Mouse (Mus musculus): ENCODE results near the gene Cdk8.

Gene Cdk8

GRCm38 (mm10) chr5:146232056-146232675 is 1.1 kb downstream of the Cdk8 start:
- in situ Hi-C loops (cut with MboI, MseI): loop anchor here (25.0 kb wide), 2 partner anchors 580 to 1180 kb away; partner anchors contain the start of gene Flt3

DNA sequence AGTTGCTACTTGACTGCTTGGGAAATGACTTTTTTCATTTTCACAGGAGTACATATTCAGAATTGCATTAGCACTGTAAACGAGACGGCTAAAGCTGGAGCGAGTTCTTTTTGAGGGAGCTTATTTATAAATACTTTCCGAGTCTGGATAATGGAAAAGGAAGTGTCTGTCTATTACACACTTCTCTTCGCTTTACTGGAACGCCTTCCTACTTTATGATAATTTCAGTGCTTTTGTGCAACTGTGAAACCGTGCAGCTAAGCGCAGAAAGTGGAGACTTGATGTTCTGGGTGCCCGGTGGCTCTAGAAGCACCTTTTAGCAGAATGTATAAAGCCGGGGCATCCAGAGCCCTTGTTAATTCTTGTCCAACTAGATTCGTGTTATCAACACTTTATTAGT is 1.8 kb downstream of the Cdk8 start:
- in situ Hi-C loops (cut with MboI, MseI): loop anchor here (25.0 kb wide), 2 partner anchors 579 to 1179 kb away; partner anchors contain the start of gene Flt3

DNA sequence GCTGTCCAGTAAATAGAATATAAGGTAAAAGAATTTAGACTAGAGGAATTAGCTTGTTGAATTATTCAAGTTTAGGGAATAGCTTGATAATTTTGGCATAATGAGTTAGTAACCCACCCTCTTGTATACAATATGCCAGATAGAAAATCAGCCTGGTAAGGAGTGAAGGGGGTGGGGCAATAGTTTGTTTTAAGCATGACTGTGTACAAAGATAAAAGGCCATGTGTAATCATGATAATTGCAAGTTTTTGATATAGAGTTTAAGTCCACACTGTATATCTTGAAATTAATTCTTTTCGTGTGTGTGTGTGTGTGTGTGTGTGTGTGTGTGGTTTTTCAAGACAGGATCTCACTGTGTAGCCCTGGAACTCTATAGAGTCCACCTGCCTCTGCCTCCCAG is 3.3 kb downstream of the Cdk8 start:
- in situ Hi-C loops (cut with MboI, MseI): loop anchor here (25.0 kb wide), 2 partner anchors 578 to 1178 kb away; partner anchors contain the start of gene Flt3

GRCm38 (mm10) chr5:146238274-146238673 is 7.2 kb downstream of the Cdk8 start:
- in situ Hi-C loops (cut with MboI, MseI): loop anchor here (25.0 kb wide), 2 partner anchors 574 to 1174 kb away; partner anchors contain the start of gene Flt3

GRCm38 (mm10) chr5:146240771-146241170 is 9.7 kb downstream of the Cdk8 start:
- in situ Hi-C loops (cut with MboI, MseI): loop anchor here (25.0 kb wide), 2 partner anchors 572 to 1172 kb away; partner anchors contain the start of gene Flt3

- in situ Hi-C loops (cut with MboI, MseI): loop anchor here (25.0 kb wide), 2 partner anchors 571 to 1171 kb away; partner anchors contain the start of gene Flt3
Observed at GRCm38 (mm10) chr5:146241202-146241601, 10.2 kb downstream of the Cdk8 start.

DNA sequence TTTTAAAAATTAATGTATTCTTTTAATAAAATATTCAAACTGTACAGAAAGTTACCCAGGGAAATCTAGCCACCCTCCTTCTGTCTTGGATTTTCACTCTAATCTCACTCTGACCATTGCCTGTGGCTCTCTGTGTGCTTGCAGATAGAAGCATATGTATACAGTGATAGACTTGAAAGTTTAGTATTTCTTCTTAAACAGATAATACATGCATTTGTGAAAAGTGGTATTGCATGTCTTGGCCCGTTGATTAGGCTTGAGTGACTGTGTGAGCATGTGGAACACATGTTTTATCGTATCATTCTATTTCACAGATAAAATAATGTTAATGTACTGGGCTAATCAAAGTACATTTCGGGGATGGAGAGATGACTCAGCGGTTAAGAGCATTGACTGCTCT is 14.2 kb downstream of the Cdk8 start:
- in situ Hi-C loops (cut with MboI, MseI): loop anchor here (25.0 kb wide), 2 partner anchors 567 to 1167 kb away; partner anchors contain the start of gene Flt3

- in situ Hi-C loops (cut with MboI, MseI): loop anchor here (25.0 kb wide), 2 partner anchors 566 to 1166 kb away; partner anchors contain the start of gene Flt3
Observed at GRCm38 (mm10) chr5:146245646-146246370, 14.8 kb downstream of the Cdk8 start.

GRCm38 (mm10) chr5:146246386-146246785 is 15.4 kb downstream of the Cdk8 start:
- in situ Hi-C loops (cut with MboI, MseI): loop anchor here (25.0 kb wide), 2 partner anchors 566 to 1166 kb away; partner anchors contain the start of gene Flt3

GRCm38 (mm10) chr5:146247709-146248108 is 16.7 kb downstream of the Cdk8 start:
- in situ Hi-C loops (cut with MboI, MseI): loop anchor here (25.0 kb wide), 2 partner anchors 565 to 1165 kb away; partner anchors contain the start of gene Flt3

DNA sequence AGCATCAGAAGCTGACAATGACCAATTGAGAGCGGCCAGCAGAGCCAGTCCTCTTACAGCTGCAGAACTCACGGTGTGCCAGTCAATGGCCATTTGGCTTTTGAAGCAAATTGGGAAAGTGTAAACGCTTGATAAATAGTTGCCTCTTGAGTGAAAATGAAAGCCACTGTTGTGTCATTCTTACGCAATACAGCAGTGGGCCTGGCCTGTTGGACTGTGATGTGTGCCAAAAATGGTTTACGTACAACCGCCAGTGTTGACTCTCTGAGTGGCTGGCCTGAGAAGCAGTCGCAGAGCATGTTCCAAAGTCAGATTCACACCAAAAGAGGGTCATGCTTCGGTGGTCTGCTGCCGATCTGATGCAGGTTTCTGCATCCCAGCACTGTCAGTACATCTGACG is 17.7 kb downstream of the Cdk8 start:
- in situ Hi-C loops (cut with MboI, MseI): loop anchor here (25.0 kb wide), 2 partner anchors 564 to 1164 kb away; partner anchors contain the start of gene Flt3

GRCm38 (mm10) chr5:146250369-146251075 is 19.5 kb downstream of the Cdk8 start:
- in situ Hi-C loops (cut with MboI, MseI): no loop called here

GRCm38 (mm10) chr5:146251663-146252429 is 20.8 kb downstream of the Cdk8 start:
- in situ Hi-C loops (cut with MboI, MseI): no loop called here

- in situ Hi-C loops (cut with MboI, MseI): no loop called here
Observed at GRCm38 (mm10) chr5:146253644-146254043, 22.6 kb downstream of the Cdk8 start.

- in situ Hi-C loops (cut with MboI, MseI): no loop called here
Observed at GRCm38 (mm10) chr5:146260003-146260402, 29.0 kb downstream of the Cdk8 start.

- in situ Hi-C loops (cut with MboI, MseI): no loop called here
Observed at GRCm38 (mm10) chr5:146265934-146266591, 35.0 kb downstream of the Cdk8 start.

GRCm38 (mm10) chr5:146267776-146268175 is 36.7 kb downstream of the Cdk8 start:
- in situ Hi-C loops (cut with MboI, MseI): no loop called here

DNA sequence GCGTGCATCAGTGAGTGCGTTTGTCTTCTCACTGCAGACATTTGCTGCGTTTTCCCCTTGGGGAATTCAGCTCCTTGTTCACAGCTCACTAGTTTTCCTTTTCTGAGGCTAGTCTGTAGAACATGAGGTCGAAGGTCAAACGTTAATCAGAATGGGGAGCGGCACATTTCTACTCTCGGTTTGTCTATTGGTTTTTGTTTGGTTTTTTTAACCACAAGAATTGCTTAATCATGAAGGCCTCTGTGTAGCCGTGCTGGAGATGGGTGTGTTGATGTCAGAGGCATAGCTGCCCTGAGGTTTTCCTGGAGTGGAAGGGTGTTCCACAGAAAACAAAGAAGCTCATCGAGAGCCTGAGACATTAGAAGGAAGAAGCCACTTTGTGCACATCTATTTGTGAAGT is 39.6 kb downstream of the Cdk8 start:
- in situ Hi-C loops (cut with MboI, MseI): no loop called here

GRCm38 (mm10) chr5:146271662-146272061 is 40.6 kb downstream of the Cdk8 start:
- in situ Hi-C loops (cut with MboI, MseI): no loop called here

- in situ Hi-C loops (cut with MboI, MseI): no loop called here
Observed at GRCm38 (mm10) chr5:146273096-146273495, 42.1 kb downstream of the Cdk8 start.
